Mouse (Mus musculus): ENCODE data around the gene BC048562.

DNA sequence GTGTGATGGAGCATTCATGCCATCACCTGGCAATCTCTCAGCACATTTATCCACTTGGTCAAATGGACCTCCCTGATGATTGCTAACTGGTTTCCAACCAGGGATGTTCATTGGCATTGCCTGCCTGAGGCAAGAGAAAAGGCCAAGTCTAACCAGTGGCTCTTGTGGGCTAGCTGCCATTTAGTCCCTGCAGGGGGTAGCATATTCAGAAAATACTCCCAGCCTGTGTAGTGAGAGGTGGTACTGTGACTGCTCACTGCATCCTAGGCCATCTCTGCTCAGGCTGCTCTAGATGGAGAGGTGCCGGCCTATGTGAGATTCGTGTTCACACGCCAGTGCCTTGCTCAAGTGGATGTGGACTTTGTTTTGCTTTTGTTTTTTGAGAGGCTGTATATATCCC is 38.0 kb upstream of the BC048562 start:
- TF ChIP-seq POLR2A (IDR thresholded peaks at IDR 0.05; ENCODE audit: borderline replicate concordance, extremely low read depth, insufficient read depth, insufficient read length, poor library complexity, severe bottlenecking) (no peak), CTCF (IDR thresholded peaks at IDR 0.05; ENCODE audit: borderline replicate concordance, extremely low read depth, insufficient read depth, insufficient read length) (no peak)
